Mouse (Mus musculus): ENCODE data around the gene Rasgrf1. TPM values are rescaled to one million over a fixed set of nuclear protein-coding genes. Genes with fewer than 3 reads are reported as not detected.

The Rasgrf1 gene
- polyA plus RNA-seq, 1 experiment from 2014 or later, result 0.13 TPM

GRCm38 (mm10) chr9:89979248-89979647, 69.5 kb downstream of the Rasgrf1 start:
- no peak for DNase-seq (ENCODE audit: low spot score)
- WGBS, result 54% methylated on average over 3 of the region's 3 CpGs
- peaks cover 8% of the 10 kb centered on the region; the same call in 1 of the 2 replicates for H3K4me1 ChIP-seq (replicated peaks)
- no peak overlapping the region for H3K27ac ChIP-seq
- no peaks in the 10 kb centered on the region for H3K36me3 ChIP-seq
- H3K9me3 ChIP-seq, result no peaks in the 10 kb centered on the region
- no peak overlapping the region for H3K4me3 ChIP-seq
- no peaks in the 10 kb centered on the region for H3K27me3 ChIP-seq (ENCODE audit: insufficient read depth, poor library complexity, severe bottlenecking)

GRCm38 (mm10) chr9:89982256-89982655, 72.5 kb downstream of the Rasgrf1 start:
- Histone ChIP-seq H3K4me3 (no peak overlapping the region), H3K27me3 (ENCODE audit: insufficient read depth, poor library complexity, severe bottlenecking) (no peaks in the 10 kb centered on the region), H3K9me3 (no peaks in the 10 kb centered on the region), H3K36me3 (no peaks in the 10 kb centered on the region), H3K4me1 (replicated peaks) (peaks cover 8% of the 10 kb centered on the region; the same call in 1 of the 2 replicates), H3K27ac (no peak overlapping the region)
- DNase-seq (ENCODE audit: low spot score), result no peak
- 80% methylated on average over 1 of the region's 1 CpGs for WGBS

- no peaks in the 10 kb centered on the region for H3K4me1 ChIP-seq (replicated peaks)
- no peak overlapping the region for H3K4me3 ChIP-seq
- no peaks in the 10 kb centered on the region for H3K36me3 ChIP-seq
- no peak for DNase-seq (ENCODE audit: low spot score)
- H3K27me3 ChIP-seq (ENCODE audit: insufficient read depth, poor library complexity, severe bottlenecking), result no peaks in the 10 kb centered on the region
- H3K27ac ChIP-seq, result no peak overlapping the region
- no peaks in the 10 kb centered on the region for H3K9me3 ChIP-seq
- WGBS, result 89% methylated on average over 3 of the region's 3 CpGs
These were observed 78.3 kb downstream of the Rasgrf1 start for GRCm38 (mm10) chr9:89988053-89988452.

- DNase-seq (ENCODE audit: low spot score), result no peak
- Histone ChIP-seq H3K27ac (no peak overlapping the region), H3K27me3 (ENCODE audit: insufficient read depth, poor library complexity, severe bottlenecking) (no peaks in the 10 kb centered on the region), H3K9me3 (no peaks in the 10 kb centered on the region), H3K4me1 (replicated peaks) (no peaks in the 10 kb centered on the region), H3K36me3 (no peaks in the 10 kb centered on the region), H3K4me3 (no peak overlapping the region)
- WGBS, result 91% methylated on average over 10 of the region's 10 CpGs
These were observed 79.3 kb downstream of the Rasgrf1 start for GRCm38 (mm10) chr9:89988811-89989528.

- Histone ChIP-seq H3K9me3 (no peaks in the 10 kb centered on the region), H3K4me1 (replicated peaks) (no peaks in the 10 kb centered on the region), H3K4me3 (no peak overlapping the region), H3K27me3 (ENCODE audit: insufficient read depth, poor library complexity, severe bottlenecking) (no peaks in the 10 kb centered on the region), H3K27ac (no peak overlapping the region), H3K36me3 (no peaks in the 10 kb centered on the region)
- DNase-seq (ENCODE audit: low spot score), result no peak
- 91% methylated on average over 3 of the region's 3 CpGs for WGBS
These were observed 96.7 kb downstream of the Rasgrf1 start for GRCm38 (mm10) chr9:90006432-90006831.

GRCm38 (mm10) chr9:90007094-90007493, 97.4 kb downstream of the Rasgrf1 start:
- Histone ChIP-seq H3K4me3 (no peak overlapping the region), H3K4me1 (replicated peaks) (no peaks in the 10 kb centered on the region), H3K36me3 (no peaks in the 10 kb centered on the region), H3K27me3 (ENCODE audit: insufficient read depth, poor library complexity, severe bottlenecking) (no peaks in the 10 kb centered on the region), H3K27ac (no peak overlapping the region), H3K9me3 (no peaks in the 10 kb centered on the region)
- DNase-seq (ENCODE audit: low spot score), result no peak
- WGBS, result 17% methylated on average over 2 of the region's 2 CpGs

GRCm38 (mm10) chr9:90008138-90008537, 98.4 kb downstream of the Rasgrf1 start:
- Histone ChIP-seq H3K9me3 (no peaks in the 10 kb centered on the region), H3K27ac (no peak overlapping the region), H3K4me1 (replicated peaks) (no peaks in the 10 kb centered on the region), H3K4me3 (no peak overlapping the region), H3K27me3 (ENCODE audit: insufficient read depth, poor library complexity, severe bottlenecking) (no peaks in the 10 kb centered on the region), H3K36me3 (no peaks in the 10 kb centered on the region)
- 85% methylated on average over 6 of the region's 6 CpGs for WGBS
- no peak for DNase-seq (ENCODE audit: low spot score)

GRCm38 (mm10) chr9:90011849-90012248, 102.1 kb downstream of the Rasgrf1 start:
- no peak overlapping the region for H3K4me3 ChIP-seq
- WGBS, result 66% methylated on average over 2 of the region's 2 CpGs
- DNase-seq (ENCODE audit: low spot score), result no peak
- no peaks in the 10 kb centered on the region for H3K36me3 ChIP-seq
- no peaks in the 10 kb centered on the region for H3K4me1 ChIP-seq (replicated peaks)
- no peaks in the 10 kb centered on the region for H3K27me3 ChIP-seq (ENCODE audit: insufficient read depth, poor library complexity, severe bottlenecking)
- no peaks in the 10 kb centered on the region for H3K9me3 ChIP-seq
- H3K27ac ChIP-seq, result no peak overlapping the region

- 87% methylated on average over 3 of the region's 3 CpGs for WGBS
- no peaks in the 10 kb centered on the region for H3K36me3 ChIP-seq
These were observed 104.9 kb downstream of the Rasgrf1 start for GRCm38 (mm10) chr9:90014649-90015048.

GRCm38 (mm10) chr9:90016204-90016603, 106.5 kb downstream of the Rasgrf1 start:
- H3K4me1 ChIP-seq (replicated peaks), result no peaks in the 10 kb centered on the region
- no peak overlapping the region for H3K4me3 ChIP-seq
- no peak for DNase-seq (ENCODE audit: low spot score)
- no peaks in the 10 kb centered on the region for H3K36me3 ChIP-seq
- H3K27me3 ChIP-seq (ENCODE audit: insufficient read depth, poor library complexity, severe bottlenecking), result no peaks in the 10 kb centered on the region
- no peaks in the 10 kb centered on the region for H3K9me3 ChIP-seq
- 74% methylated on average over 6 of the region's 6 CpGs for WGBS
- H3K27ac ChIP-seq, result no peak overlapping the region

More at GRCm38 (mm10) chr9:90014649-90015048, 104.9 kb downstream of the Rasgrf1 start:
- no peaks in the 10 kb centered on the region for H3K27me3 ChIP-seq (ENCODE audit: insufficient read depth, poor library complexity, severe bottlenecking)
- H3K4me1 ChIP-seq (replicated peaks), result no peaks in the 10 kb centered on the region
- DNase-seq (ENCODE audit: low spot score), result no peak
- H3K4me3 ChIP-seq, result no peak overlapping the region
- no peak overlapping the region for H3K27ac ChIP-seq
- no peaks in the 10 kb centered on the region for H3K9me3 ChIP-seq

GRCm38 (mm10) chr9:90020866-90021265, 111.2 kb downstream of the Rasgrf1 start:
- no peak overlapping the region for H3K4me3 ChIP-seq
- H3K27ac ChIP-seq, result no peak overlapping the region
- H3K9me3 ChIP-seq, result no peaks in the 10 kb centered on the region
- DNase-seq (ENCODE audit: low spot score), result no peak
- no peaks in the 10 kb centered on the region for H3K4me1 ChIP-seq (replicated peaks)
- 90% methylated on average over 6 of the region's 6 CpGs for WGBS
- no peaks in the 10 kb centered on the region for H3K36me3 ChIP-seq
- no peaks in the 10 kb centered on the region for H3K27me3 ChIP-seq (ENCODE audit: insufficient read depth, poor library complexity, severe bottlenecking)

GRCm38 (mm10) chr9:90021442-90021841, 111.7 kb downstream of the Rasgrf1 start:
- WGBS, result 92% methylated on average over 4 of the region's 4 CpGs
- no peak overlapping the region for H3K27ac ChIP-seq
- H3K27me3 ChIP-seq (ENCODE audit: insufficient read depth, poor library complexity, severe bottlenecking), result no peaks in the 10 kb centered on the region
- H3K4me1 ChIP-seq (replicated peaks), result no peaks in the 10 kb centered on the region
- no peak overlapping the region for H3K4me3 ChIP-seq
- no peaks in the 10 kb centered on the region for H3K9me3 ChIP-seq
- no peak for DNase-seq (ENCODE audit: low spot score)
- H3K36me3 ChIP-seq, result no peaks in the 10 kb centered on the region

- H3K4me1 ChIP-seq (replicated peaks), result no peaks in the 10 kb centered on the region
- DNase-seq (ENCODE audit: low spot score), result no peak
- H3K36me3 ChIP-seq, result no peaks in the 10 kb centered on the region
- no peak overlapping the region for H3K27ac ChIP-seq
- no peak overlapping the region for H3K4me3 ChIP-seq
- no peaks in the 10 kb centered on the region for H3K9me3 ChIP-seq
- WGBS, result 89% methylated on average over 6 of the region's 6 CpGs
- H3K27me3 ChIP-seq (ENCODE audit: insufficient read depth, poor library complexity, severe bottlenecking), result no peaks in the 10 kb centered on the region
These were observed 118.0 kb downstream of the Rasgrf1 start for GRCm38 (mm10) chr9:90027709-90028108.

- no peaks in the 10 kb centered on the region for H3K36me3 ChIP-seq
- no peak overlapping the region for H3K27ac ChIP-seq
- no peaks in the 10 kb centered on the region for H3K4me1 ChIP-seq (replicated peaks)
- H3K9me3 ChIP-seq, result no peaks in the 10 kb centered on the region
- H3K27me3 ChIP-seq (ENCODE audit: insufficient read depth, poor library complexity, severe bottlenecking), result no peaks in the 10 kb centered on the region
- no peak for DNase-seq (ENCODE audit: low spot score)
- 89% methylated on average over 4 of the region's 4 CpGs for WGBS
- H3K4me3 ChIP-seq, result no peak overlapping the region
These were observed 124.2 kb downstream of the Rasgrf1 start for GRCm38 (mm10) chr9:90033922-90034321.
